Mouse (Mus musculus): Measurements from ENCODE around the gene Znrf1. TPM values are rescaled to one million over a fixed set of nuclear protein-coding genes. Genes with fewer than 3 reads are reported as not detected.
A peak's percentile ranks its signal among the peaks of the same experiment; 100 is the strongest.

Znrf1 gene
- polyA plus RNA-seq, 1 experiment, result 23.5 TPM

DNA sequence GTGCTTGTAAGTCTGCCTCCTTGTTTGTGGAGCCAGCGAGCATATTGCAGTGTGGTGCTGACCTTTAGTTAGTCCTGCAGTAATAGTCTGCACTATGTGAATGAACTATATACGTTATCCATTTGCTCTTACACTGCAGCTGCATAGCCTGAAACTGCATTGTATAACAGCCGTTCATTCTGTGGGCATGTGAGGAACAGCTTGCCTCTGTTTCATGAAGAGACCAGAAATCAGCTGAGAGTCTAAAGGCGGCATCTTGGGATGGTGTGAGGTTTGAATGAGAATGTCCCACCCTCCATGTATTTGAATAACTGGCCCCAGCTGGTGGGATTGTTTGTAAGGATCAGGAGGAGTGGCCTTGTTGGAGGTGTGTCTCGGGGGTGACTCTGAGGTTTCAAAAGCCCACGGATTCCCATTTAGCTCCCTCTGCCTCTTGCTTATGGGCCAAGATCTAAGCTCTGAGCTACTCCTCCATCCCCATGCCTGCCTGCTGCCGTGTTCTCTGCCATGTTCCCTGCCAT, 56.6 kb downstream of the Znrf1 start:
- DNase-seq (ENCODE audit: low read depth, low spot score), result no peak
- 82% methylated on average over 7 of the region's 7 CpGs for WGBS

DNA sequence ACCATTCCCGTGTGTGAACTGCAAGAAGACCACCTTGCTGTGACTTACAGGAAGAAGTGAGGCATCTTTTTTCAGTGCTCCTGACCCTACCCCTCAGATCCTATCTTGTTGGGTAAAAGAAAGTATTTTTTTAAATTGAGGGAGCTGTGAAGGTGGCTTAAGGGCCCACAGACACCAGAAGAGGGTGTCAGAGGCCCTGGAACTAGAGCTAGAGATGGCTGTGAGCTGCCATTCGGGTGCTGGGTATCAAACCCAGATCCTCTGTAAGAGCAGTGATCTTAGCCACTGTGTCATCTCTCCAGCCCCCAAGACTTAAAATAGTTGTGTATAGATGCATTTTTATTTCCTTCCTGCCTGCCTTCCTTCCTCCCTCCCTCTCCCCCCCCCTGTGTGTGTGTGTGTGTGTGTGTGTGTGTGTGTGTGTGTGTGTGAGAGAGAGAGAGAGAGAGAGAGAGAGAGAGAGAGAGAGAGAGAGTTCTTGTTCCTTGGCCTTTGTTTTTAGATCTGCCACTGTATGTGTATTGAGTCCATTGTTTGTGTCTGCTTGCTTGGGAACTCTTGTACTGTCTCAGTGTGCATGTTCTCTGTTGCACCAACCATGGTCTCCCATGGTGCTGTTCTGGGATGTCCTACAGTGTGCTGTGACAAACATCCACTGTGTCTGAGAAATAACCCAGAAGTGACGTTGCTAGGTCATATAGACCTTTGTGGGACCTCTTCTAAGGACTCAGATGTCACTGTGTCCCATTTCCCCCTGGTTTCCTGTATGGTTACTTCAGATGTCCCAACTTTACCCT, 58.3 kb downstream of the Znrf1 start:
- DNase-seq (ENCODE audit: low read depth, low spot score), result no peak
- WGBS, result 83% methylated on average over 3 of the region's 3 CpGs

DNA sequence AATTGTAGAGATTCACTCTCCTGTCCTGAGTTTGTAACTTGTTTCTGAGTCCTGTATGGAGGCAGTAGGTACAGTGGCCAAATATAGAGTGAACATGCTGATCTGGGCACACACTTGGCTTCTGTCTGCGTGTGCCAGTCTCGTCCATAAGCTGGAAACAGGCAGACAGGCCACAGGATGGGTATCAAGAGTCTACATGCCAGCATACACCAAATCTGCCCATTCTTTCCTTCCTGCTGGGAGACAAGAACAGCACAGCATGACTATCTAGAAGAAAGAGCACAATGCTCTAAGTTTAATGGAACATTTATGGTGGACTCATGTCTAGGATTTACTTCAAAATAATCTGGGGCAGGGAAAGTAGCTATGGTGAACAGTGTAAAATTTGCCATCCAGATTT, 59.1 kb downstream of the Znrf1 start:
- 94% methylated on average over 2 of the region's 2 CpGs for WGBS
- DNase-seq (ENCODE audit: low read depth, low spot score), result no peak

DNA sequence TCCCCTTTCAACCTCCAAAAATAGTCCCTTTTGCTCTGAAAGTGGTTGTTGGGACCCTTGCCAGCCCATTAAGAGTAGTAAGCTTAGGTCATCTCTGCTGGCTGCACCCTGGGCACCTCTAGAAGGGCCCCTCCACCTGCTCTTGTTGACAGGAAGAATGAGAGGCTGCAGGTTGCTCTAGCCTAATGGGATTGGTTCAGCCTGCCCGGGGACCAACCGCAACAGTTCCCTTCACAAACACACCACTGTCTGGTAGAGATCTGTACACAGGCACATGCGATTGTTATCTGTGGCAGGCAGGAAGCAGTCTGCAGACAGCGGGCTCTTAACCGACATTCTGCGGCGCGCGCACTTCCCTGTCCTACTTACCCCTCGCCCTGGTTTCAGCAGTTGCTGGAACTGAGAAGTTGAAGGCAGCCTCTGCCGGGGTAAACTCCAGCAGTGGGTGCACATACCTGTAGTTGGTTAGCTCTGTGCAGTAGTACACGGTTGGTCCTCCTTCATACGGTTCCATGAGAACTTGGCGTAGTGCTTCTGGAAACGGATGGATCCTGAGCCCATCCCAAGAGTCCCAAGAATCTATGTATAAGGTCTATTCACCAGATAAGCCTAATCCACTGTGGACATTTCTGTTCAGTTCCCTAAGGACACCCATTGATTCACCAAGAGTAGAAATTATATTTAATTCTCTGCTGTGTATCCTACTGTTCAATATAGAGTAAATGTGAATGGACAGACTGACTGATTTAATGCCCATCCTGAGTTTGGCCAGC, 60.0 kb downstream of the Znrf1 start:
- WGBS, result 25% methylated on average over 15 of the region's 15 CpGs
- no peak for DNase-seq (ENCODE audit: low read depth, low spot score)

DNA sequence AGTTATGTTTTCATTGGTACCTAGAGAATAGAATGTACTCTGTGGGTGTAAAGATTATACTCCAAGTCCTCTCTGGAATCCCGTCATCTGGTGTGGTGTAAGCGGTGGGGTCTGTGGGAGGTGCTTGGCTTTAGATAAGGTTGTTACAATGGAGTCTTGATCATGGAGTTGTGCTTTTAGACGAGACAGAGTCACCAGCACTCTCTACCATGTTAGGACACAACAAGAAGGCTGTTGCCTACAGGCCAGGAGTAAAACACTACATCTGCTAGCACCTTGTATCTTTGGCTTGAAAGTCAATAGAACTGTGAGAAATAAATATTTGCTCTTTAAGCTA, 60.6 kb downstream of the Znrf1 start:
- DNase-seq (ENCODE audit: low read depth, low spot score), result no peak
- 38% methylated on average over 3 of the region's 3 CpGs for WGBS

DNA sequence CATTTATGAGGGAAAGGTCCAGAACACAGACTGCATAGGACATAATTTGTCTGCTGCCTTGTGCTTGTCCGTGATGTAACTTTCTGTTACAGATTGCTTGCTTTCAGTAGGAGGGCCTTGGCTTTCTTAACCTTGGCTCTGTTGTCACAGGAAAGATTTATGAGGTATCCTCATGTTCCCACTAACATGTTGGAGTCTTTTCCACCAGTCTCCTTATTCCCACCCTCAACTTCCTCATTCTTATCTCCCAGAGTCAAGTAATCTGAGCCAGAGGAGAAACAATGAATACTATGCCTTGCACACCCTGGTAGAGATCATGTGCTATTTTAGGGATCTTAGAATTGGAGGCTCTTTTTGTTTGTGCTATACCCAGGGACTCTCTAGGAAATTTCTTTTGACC, 61.4 kb downstream of the Znrf1 start:
- DNase-seq (ENCODE audit: low read depth, low spot score), result peak; percentile 36
- 9% methylated on average over 1 of the region's 1 CpGs for WGBS

DNA sequence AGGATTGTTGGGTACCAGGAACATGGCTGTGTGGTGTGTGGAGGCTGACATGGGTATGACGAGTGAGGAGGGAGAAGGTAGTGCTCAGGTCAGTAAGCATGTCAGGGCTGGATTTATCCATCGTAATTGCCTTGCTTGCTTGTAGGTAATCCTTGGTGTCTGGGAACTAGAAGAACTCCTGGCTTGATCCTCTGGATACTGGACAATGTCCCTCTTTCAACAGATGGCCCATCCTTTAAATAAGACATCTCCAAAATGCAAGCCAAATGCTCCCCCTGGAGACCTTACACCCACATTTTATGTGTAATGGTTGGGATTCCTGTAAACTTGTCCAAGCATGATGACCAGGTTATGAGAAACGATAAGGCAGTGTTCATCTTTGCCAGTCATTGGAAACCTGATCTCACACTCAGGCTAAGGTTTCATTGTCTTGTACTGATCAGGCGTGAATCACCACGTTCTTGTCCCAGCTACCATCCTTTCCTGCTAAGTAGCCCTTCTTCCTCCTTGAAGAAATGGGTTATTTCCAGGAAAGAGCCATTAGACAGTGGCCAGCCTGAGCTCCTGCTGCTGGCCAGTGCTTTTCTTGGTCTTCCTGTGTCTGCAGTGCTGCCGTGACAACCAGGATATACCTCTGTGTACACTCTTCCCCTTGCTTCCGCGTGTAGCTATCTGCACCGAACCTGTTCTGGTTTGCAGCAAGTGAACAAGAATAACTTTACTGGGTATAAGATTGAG, 64.0 kb downstream of the Znrf1 start:
- DNase-seq (ENCODE audit: low read depth, low spot score), result no peak
- WGBS, result 67% methylated on average over 9 of the region's 9 CpGs

DNA sequence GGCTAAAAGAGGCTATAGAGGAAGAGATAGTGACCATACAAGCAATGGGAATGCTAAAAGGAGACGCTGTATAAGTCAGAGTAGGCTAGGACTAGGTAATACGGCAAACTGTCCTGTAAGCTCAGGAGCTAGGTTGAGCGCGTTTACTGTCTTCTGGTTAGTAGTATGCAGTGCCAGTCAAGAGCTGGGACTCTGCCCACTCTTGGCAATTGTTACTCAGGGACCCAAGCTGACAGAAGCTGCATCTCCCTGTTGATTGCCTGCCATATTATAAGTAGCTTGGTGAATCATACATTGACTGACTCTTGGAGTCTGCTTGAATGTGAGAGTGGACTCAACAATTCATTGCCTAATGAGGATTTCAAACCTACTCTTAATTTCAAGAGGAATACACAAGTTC, 66.2 kb downstream of the Znrf1 start:
- 98% methylated on average over 4 of the region's 4 CpGs for WGBS
- no peak for DNase-seq (ENCODE audit: low read depth, low spot score)

DNA sequence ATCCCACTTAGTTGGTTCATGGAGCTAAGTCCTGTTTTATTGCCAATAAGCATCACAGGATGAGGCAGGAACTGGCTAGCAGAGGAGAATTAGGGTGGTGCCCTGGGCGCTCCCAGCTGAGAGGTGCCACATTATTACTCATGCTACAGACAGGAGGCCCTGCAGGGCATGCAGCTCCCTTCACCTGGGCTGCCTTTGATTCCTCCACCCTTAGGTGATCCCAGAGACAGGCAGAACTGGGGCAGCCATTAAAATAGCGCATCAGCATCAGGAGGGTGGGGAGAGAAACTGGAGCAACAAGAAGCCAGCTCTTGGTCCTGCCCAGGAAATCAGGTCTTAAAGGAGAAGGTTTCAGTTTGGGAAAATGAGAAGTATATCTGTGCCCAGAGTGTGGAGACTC, 69.1 kb downstream of the Znrf1 start:
- WGBS, result 45% methylated on average over 2 of the region's 2 CpGs
- DNase-seq (ENCODE audit: low read depth, low spot score), result no peak

DNA sequence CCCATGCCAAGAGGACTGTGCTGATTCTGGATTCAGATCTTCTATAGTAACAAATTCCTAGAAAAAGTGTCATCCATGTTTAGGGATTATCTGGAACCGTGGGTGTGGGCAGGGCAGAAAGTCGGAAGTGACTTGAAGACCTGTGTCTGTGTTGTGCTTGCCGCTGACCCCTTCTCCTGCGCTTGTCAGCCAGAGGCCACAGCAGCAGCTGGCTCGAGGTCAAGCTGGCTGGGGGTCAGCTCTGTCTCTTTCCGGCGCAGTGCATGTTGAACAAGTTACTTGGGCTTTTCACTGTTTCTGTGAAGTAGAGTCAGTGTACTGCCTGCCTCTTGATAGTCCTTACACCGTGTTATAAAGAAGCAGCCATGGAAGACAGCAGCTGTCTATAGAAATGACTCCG, 71.1 kb downstream of the Znrf1 start:
- 79% methylated on average over 9 of the region's 9 CpGs for WGBS
- no peak for DNase-seq (ENCODE audit: low read depth, low spot score)

DNA sequence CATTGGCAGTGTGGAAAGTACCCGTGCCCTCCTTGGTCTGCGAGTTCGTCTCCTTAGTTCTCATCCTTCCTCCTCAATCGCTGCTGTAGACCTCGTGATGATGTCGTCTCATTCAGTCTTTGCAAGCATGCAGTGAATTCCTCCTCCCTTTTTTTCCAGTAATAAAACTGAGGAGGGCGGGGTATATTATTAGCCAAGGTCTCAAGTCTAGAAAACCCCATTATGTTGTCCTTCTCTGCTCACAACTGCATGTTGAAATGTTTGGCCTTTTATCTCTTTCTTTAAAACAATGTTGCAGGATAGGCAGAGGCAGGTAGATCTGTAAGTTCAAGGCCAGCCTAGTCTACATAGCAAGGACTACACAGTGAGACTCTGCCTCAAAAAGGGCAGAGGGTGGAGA, 71.5 kb downstream of the Znrf1 start:
- no peak for DNase-seq (ENCODE audit: low read depth, low spot score)
- 57% methylated on average over 7 of the region's 7 CpGs for WGBS

DNA sequence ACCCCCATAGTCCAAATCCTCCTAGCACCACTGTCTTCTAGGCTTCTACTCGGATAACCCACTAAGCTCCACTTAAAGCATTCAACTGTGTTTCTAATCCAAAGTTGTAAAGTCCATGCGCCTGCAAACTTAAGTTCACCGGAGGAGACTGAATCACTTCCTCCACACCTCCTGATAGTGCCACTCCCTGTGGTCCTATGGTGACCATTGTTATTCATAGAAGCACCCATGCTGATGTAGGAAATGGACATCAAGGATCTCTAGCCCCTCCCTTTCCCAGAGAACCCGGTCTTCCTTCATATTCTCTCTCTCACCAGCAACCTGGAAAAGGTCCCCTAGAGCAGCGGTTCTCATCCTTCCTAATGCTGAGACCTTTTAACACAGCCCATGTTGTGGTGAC, 77.3 kb downstream of the Znrf1 start:
- 33% methylated on average over 5 of the region's 5 CpGs for WGBS
- DNase-seq (ENCODE audit: low read depth, low spot score), result no peak

DNA sequence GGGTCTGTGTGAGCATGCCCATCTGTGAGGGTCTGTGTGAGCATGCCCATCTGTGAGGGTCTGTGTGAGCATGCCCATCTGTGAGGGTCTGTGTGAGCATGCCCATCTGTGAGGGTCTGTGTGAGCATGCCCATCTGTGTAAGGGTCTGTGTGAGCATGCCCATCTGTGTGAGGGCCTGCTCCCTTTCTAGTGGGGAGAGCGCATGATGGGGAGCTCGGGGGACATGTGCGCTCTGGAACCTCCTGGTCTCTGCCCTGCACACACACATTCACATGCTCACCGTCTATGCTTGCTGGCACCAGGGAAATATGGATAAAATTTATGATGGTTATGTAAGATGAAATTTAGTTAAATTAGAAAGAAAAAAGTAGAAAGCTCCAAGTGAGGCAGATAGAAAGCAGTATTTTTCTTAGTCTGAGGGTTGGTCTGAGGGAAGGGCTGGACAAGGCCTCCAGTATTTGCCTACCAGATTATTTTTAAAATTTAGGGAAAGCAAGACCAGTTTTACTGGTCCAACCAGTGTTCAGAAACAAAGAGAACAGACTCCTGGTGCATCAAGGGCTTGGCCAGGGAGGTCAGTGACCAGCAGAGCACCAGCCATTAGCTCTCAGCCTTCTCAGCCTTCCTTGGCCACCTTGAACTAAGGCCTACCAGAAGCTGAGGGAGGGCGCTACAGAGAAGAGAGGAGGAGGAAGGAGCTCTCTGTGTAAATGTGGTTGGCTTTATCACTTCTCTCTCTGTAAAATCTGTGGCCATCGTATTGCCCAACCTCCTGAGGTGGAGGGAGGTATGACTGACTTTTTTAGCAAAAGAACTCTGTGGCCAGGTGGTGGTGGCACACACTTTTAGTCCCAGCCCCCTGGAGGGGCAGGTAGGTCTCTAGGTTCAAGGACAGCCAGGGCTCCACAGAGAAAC, 79.1 kb downstream of the Znrf1 start:
- WGBS, result 68% methylated on average over 6 of the region's 6 CpGs

DNA sequence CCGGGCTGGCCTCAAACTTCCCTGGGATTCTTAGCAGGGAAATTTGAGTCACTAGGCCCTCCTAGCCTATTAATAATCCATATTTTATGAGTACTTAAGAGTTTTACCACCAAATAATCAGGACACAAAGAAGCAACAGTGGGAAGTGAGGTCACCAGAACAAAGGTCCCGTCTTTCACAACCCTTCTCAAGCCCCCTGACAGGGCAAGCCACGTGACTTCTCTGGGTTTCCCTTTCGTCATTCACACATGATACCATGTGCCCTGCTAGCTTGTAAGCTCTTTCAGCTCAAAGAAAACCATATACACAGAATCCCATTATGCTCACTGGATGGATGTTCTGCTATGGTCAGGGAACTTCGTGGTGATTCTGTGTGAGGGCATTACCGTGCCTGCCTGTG, 81.9 kb downstream of the Znrf1 start:
- WGBS, result 75% methylated on average over 6 of the region's 6 CpGs
- no peak for DNase-seq (ENCODE audit: low read depth, low spot score)

More for the DNA sequence above, 79.1 kb downstream of the Znrf1 start:
- DNase-seq (ENCODE audit: low read depth, low spot score), result no peak

DNA sequence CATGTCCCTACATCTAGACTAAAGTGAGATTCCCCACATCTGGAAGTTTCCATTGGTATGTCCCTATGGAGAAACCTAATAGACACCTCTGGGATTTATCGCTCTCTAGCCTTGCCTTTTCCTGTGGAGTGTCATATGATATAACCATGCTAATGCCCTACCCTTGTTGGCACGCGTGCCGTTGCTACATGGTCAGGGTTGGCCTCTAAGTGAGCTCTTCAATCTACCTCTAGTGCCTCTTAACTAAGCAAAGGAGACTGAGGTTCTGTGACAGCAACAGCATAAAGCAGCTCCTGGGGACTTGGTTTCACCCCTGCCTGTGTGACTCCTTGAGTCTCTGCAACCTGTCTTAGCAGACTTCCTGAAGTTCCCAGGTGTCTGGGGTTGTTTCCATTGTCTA, 82.4 kb downstream of the Znrf1 start:
- 89% methylated on average over 4 of the region's 4 CpGs for WGBS
- no peak for DNase-seq (ENCODE audit: low read depth, low spot score)

DNA sequence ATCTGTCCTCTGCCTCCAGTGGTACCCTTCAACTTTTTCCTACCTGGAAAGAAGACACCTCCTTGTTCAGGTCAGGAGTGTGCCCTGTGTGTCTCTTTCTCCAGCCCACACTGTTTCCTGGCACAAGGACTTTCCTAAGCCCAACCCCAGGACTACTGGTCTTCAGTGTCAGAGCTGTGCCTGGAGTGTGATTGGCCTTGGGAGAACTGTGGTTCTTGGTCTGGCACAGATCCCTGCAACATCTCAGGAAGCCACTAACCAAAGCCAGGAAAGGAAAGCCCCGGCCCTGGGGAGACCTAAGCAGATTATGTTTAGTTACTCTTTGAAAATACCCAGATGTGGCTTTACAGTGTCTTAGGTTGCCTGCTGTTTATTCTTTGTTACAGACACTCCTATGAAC, 84.0 kb downstream of the Znrf1 start:
- DNase-seq (ENCODE audit: low read depth, low spot score), result no peak
- 57% methylated on average over 1 of the region's 1 CpGs for WGBS

DNA sequence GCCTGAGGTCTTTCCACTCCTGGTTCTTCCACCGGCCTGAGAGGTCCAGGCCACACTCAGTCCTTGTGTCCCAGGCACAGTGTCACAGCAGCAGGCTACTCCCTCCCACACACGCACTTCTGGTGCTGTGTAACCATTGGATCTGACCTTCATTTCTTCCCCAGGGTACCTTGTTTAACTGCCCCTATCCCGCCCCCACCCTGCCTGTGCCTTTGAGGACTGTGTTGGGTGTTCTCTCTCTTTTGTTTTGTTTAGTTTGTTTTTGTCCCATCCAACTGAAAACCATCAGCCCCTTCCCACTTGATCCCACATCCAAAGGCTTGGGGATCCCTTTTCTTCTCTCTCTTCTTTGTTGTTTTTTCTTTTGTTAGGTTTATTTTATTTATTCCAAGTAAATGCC, 86.2 kb downstream of the Znrf1 start:
- WGBS, result 87% methylated on average over 3 of the region's 3 CpGs
- DNase-seq (ENCODE audit: low read depth, low spot score), result no peak

DNA sequence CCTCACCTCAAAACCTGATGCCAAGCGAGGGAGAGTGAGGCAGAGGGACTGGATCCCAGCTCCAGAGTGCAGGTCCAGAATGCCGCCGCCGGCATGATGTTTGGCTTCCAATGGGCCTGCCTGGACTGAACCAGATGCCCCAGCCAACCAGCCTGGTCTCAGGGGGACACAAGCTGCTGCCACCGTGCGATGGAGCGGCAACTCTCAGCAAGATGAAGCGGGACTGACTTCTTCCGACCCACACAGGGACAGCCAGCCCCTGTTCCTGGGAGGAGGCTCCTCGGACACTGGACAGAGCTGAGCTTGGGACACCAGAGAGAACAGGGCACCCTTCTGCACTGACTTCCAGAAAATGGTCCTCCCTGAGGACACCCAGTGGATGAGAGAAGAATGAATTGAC, 86.7 kb downstream of the Znrf1 start:
- WGBS, result 92% methylated on average over 10 of the region's 10 CpGs
- no peak for DNase-seq (ENCODE audit: low read depth, low spot score)

DNA sequence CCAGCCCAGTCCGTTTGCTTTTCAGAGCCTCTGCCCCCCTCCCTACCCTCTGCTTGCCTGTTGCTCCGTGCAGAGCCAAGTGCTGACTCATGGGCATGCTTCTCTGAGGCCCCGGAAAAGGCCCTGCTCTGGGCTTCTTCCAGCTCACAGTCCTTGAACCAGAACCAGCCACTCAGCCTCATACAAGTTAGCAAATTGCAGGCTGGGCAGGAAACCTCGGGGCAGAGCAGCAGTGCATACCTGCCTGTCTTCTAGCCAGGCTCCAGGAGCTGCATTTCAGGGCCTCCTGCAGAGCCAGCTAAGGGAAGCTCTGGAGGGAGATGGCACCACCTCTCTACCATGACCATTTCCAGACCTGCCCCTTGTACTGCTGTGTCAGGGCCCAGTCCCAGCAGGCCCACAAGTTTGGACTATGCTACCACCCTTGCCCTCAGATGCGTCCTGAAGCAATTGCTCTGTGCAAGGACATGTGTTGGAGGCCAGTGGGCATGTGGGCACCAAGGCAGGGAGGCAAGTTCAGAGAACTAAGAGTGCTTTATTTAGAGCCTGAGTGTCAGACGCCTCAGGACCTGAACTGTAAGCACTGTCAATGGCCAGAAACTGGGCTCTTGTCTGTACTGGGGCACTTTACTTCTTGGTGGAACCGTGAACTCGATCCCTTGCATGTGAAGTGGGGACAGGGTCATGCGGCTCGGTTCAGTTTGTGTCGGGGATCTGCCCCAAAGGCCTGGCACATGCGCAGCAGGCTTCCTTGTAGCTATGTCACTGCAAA, 88.4 kb downstream of the Znrf1 start:
- WGBS, result 57% methylated on average over 12 of the region's 12 CpGs
- no peak for DNase-seq (ENCODE audit: low read depth, low spot score)

Data from large intestine, adult 2 months (tissue).